Mouse (Mus musculus) heart, postnatal 0 days (tissue): ENCODE results near the gene Prr15l.

Experiments used
- CTCF ChIP-seq: IDR thresholded peaks from 2 replicates; pipeline ENCODE4 v1.5.1; 2016; ENCODE audit warnings: antibody characterized with exemption, control low read depth, low read depth
- EP300 ChIP-seq: IDR thresholded peaks from 2 replicates; pipeline ENCODE4 v1.6.1; 2016; ENCODE audit warnings: antibody characterized with exemption, low read depth

GRCm38 (mm10) chr11:96902639-96903635, 25.0 kb upstream of the Prr15l start:
- TF ChIP-seq EP300 (no peak), CTCF (no peak)
